Mouse (Mus musculus): ENCODE measurements at regions not wholly inside any gene's neighbourhood (a gene's known extent, or its start where the extent isn't known, plus 50 kb on each side); places are given as distances from the start of the nearest gene placed in this dataset.

DNA sequence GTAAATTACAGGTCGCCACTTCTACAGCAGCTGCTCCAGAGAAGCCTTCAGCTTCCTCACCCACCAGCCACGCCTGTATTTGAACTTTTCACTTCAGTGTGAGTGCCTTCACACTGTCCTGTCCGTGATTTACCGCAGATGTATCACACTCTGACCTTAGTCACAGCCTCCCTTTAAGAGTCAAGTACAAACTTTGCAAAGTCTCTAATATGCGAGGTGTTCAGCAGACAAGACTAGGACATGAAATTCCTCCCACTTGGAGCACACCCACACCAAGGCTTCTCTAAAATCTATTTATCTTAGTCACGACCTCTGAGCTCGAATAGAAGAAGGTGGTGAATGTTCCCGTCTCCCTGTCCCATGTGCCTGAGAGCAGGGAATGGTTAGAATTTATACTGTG lies 456.6 kb upstream of the Smim15 start:
- Histone ChIP-seq H3K4me2 (replicated peaks; ENCODE audit: low read depth, low read length) (no peak overlapping the region), H3K9ac (replicated peaks; ENCODE audit: low read depth, low read length) (no peak overlapping the region), H3K27ac (ENCODE audit: low read length) (no peak overlapping the region), H3K9me3 (ENCODE audit: control insufficient read depth, low read depth, low read length) (no peaks in the 10 kb centered on the region), H3K4me3 (ENCODE audit: low read depth, low read length) (no peak overlapping the region), H3K27me3 (ENCODE audit: control insufficient read depth, insufficient read depth, low read length) (no peaks in the 10 kb centered on the region), H3K36me3 (ENCODE audit: control insufficient read depth, insufficient read depth, low read length) (no peaks in the 10 kb centered on the region), H3K4me1 (ENCODE audit: control insufficient read depth, insufficient read depth, low read length) (peaks cover 3% of the 10 kb centered on the region; the same call in 1 of the 2 replicates)
- WGBS = 29% methylated on average over 8 of the region's 8 CpGs
- ATAC-seq (ENCODE audit: insufficient number of reproducible peaks, insufficient read depth, low FRiP score, low read depth) = no peak

DNA sequence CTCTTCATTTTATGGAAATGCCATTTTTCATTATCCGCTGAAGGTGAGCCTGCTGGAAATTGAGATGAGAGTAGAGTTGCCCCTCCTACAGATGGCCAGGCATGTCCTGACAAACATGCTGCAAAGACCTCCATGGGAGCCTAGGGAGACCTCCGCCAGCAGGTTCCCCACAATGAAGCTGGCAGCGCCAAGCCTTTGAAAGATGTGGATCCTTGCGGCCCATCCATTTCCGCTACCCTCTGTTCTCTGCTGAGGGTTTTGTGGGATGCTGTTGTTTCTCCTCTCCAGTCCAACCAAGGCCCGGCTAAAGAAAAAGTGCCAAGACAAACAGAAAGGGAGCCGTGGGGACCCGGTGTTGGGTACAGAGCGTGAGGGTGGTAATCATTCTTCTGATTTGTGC lies 458.3 kb upstream of the Smim15 start:
- ATAC-seq (ENCODE audit: insufficient number of reproducible peaks, insufficient read depth, low FRiP score, low read depth) = no peak
- Histone ChIP-seq H3K4me2 (replicated peaks; ENCODE audit: low read depth, low read length) (no peak overlapping the region), H3K9me3 (ENCODE audit: control insufficient read depth, low read depth, low read length) (no peaks in the 10 kb centered on the region), H3K4me1 (ENCODE audit: control insufficient read depth, insufficient read depth, low read length) (peaks cover 3% of the 10 kb centered on the region; the same call in 1 of the 2 replicates), H3K27me3 (ENCODE audit: control insufficient read depth, insufficient read depth, low read length) (no peaks in the 10 kb centered on the region), H3K9ac (replicated peaks; ENCODE audit: low read depth, low read length) (no peak overlapping the region), H3K27ac (ENCODE audit: low read length) (no peak overlapping the region), H3K36me3 (ENCODE audit: control insufficient read depth, insufficient read depth, low read length) (no peaks in the 10 kb centered on the region), H3K4me3 (ENCODE audit: low read depth, low read length) (no peak overlapping the region)
- WGBS = 78% methylated on average over 9 of the region's 9 CpGs

DNA sequence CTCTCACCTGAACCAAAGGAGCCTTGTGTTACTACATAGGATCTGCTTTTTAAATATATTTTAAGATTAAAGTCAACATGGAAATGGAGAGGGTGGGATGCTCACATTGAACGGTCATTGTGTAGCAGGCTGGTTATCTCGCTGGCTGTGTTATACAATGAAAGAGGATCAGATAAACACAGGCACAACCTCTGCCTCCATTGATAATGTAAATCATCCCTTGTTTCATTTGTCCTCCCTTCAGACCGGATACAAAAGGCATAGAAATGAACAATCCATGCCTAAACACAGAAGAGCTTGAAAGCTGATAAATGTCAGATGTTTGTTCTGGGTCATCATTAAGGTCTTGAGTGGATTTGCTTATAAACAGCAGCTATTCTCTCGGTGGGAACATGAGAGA lies 458.9 kb upstream of the Smim15 start:
- Histone ChIP-seq H3K4me2 (replicated peaks; ENCODE audit: low read depth, low read length) (no peak overlapping the region), H3K27me3 (ENCODE audit: control insufficient read depth, insufficient read depth, low read length) (no peaks in the 10 kb centered on the region), H3K4me1 (ENCODE audit: control insufficient read depth, insufficient read depth, low read length) (peaks cover 3% of the 10 kb centered on the region; the same call in 1 of the 2 replicates), H3K4me3 (ENCODE audit: low read depth, low read length) (no peak overlapping the region), H3K27ac (ENCODE audit: low read length) (no peak overlapping the region), H3K9ac (replicated peaks; ENCODE audit: low read depth, low read length) (no peak overlapping the region), H3K9me3 (ENCODE audit: control insufficient read depth, low read depth, low read length) (no peaks in the 10 kb centered on the region), H3K36me3 (ENCODE audit: control insufficient read depth, insufficient read depth, low read length) (no peaks in the 10 kb centered on the region)
- 15% methylated on average over 4 of the region's 4 CpGs for WGBS
- ATAC-seq (ENCODE audit: insufficient number of reproducible peaks, insufficient read depth, low FRiP score, low read depth) = no peak

DNA sequence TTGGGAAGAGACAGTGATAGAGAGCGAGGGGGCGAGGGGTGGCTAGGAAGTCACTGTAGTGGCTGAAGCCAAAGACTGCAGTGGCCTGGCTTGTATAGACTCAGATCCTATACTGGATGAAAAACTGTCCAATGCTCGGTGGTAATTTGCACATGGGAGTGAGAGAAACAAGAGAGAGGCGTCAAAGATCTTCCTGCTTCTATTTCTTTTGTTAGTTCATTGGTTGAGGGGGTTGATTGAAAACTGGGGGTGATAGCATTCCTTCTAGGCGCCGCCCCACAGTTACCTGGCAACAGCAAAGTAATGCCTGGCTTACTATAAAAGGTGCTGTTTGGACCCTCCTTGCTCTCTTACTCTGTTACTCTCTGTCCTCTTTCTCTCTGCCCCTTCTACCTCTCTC lies 465.3 kb upstream of the Smim15 start:
- no peaks in the 10 kb centered on the region for H3K9me3 ChIP-seq (ENCODE audit: control insufficient read depth, low read depth, low read length)
- H3K27ac ChIP-seq (ENCODE audit: low read length) = no peak overlapping the region
- H3K4me1 ChIP-seq (ENCODE audit: control insufficient read depth, insufficient read depth, low read length) = no peaks in the 10 kb centered on the region
- no peaks in the 10 kb centered on the region for H3K36me3 ChIP-seq (ENCODE audit: control insufficient read depth, insufficient read depth, low read length)
- no peaks in the 10 kb centered on the region for H3K27me3 ChIP-seq (ENCODE audit: control insufficient read depth, insufficient read depth, low read length)
- 89% methylated on average over 6 of the region's 6 CpGs for WGBS
- no peak overlapping the region for H3K9ac ChIP-seq (replicated peaks; ENCODE audit: low read depth, low read length)
- no peak overlapping the region for H3K4me3 ChIP-seq (ENCODE audit: low read depth, low read length)
- H3K4me2 ChIP-seq (replicated peaks; ENCODE audit: low read depth, low read length) = no peak overlapping the region
- no peak for ATAC-seq (ENCODE audit: insufficient number of reproducible peaks, insufficient read depth, low FRiP score, low read depth)

DNA sequence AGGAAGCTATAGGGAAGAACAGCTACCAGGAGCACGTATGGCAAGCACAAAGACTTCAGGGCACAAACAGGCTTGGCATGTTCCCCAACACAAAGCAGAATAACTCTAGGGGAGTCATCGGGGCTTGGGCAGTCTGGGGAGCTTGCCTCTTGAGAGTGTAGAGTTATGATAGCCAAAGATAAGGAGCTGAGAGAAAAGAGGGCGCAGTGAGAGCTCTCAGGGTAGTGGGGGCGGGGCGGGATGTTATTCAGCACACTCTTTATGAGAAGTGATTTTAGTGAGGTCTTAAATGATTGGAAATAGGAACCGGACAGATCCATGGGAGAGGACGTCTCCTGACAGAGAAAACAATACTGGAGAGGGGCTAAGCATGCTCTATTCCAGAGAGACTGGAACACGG lies 466.4 kb upstream of the Smim15 start:
- Histone ChIP-seq H3K36me3 (ENCODE audit: control insufficient read depth, insufficient read depth, low read length) (no peaks in the 10 kb centered on the region), H3K4me3 (ENCODE audit: low read depth, low read length) (no peak overlapping the region), H3K27ac (ENCODE audit: low read length) (no peak overlapping the region), H3K9ac (replicated peaks; ENCODE audit: low read depth, low read length) (no peak overlapping the region), H3K27me3 (ENCODE audit: control insufficient read depth, insufficient read depth, low read length) (no peaks in the 10 kb centered on the region), H3K9me3 (ENCODE audit: control insufficient read depth, low read depth, low read length) (no peaks in the 10 kb centered on the region), H3K4me1 (ENCODE audit: control insufficient read depth, insufficient read depth, low read length) (no peaks in the 10 kb centered on the region), H3K4me2 (replicated peaks; ENCODE audit: low read depth, low read length) (no peak overlapping the region)
- WGBS = 81% methylated on average over 8 of the region's 8 CpGs
- no peak for ATAC-seq (ENCODE audit: insufficient number of reproducible peaks, insufficient read depth, low FRiP score, low read depth)

DNA sequence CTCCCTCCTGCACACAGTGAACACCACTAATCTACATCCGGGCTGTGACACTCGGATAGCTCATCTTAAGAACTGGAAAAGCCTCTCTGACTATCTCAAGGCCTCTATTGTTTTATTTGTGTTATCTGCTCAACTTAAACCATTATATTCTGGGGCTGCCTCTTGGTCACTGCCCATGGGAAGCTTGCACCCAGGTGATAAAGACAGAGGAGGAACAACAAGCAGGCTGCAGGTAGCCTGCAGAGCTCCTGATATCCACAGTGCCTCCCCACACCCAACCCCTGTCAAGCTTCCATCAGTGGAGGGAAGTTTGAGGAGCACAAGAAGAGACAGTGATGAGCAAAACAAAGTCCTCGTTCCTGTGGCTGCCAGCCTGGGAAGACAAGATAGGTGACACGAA lies 467.0 kb upstream of the Smim15 start:
- Histone ChIP-seq H3K9me3 (ENCODE audit: control insufficient read depth, low read depth, low read length) (no peaks in the 10 kb centered on the region), H3K9ac (replicated peaks; ENCODE audit: low read depth, low read length) (no peak overlapping the region), H3K27ac (ENCODE audit: low read length) (no peak overlapping the region), H3K4me2 (replicated peaks; ENCODE audit: low read depth, low read length) (no peak overlapping the region), H3K36me3 (ENCODE audit: control insufficient read depth, insufficient read depth, low read length) (no peaks in the 10 kb centered on the region), H3K27me3 (ENCODE audit: control insufficient read depth, insufficient read depth, low read length) (no peaks in the 10 kb centered on the region), H3K4me3 (ENCODE audit: low read depth, low read length) (no peak overlapping the region), H3K4me1 (ENCODE audit: control insufficient read depth, insufficient read depth, low read length) (no peaks in the 10 kb centered on the region)
- no peak for ATAC-seq (ENCODE audit: insufficient number of reproducible peaks, insufficient read depth, low FRiP score, low read depth)
- 66% methylated on average over 4 of the region's 4 CpGs for WGBS

DNA sequence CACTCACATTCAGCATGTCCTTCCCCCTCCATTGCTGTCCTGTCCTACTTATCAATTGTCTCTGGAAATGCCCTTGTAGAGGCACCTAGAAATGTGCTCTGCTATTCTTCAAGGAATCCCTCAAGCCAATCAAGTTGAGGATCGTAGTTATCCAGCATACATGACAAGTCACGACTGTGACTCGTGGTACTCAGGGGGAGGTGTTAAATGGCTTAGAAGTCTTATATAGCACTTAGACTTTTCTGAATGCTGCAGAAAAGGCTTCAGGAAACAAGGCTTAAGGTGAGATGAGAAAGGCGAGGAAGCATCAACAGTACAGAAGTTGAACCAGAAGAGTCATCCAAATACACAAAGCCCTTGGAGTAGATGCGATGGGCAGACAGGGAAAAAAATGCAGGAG lies 467.5 kb upstream of the Smim15 start:
- H3K4me1 ChIP-seq (ENCODE audit: control insufficient read depth, insufficient read depth, low read length) = no peaks in the 10 kb centered on the region
- H3K9me3 ChIP-seq (ENCODE audit: control insufficient read depth, low read depth, low read length) = no peaks in the 10 kb centered on the region
- H3K4me2 ChIP-seq (replicated peaks; ENCODE audit: low read depth, low read length) = no peak overlapping the region
- WGBS = 88% methylated on average over 5 of the region's 5 CpGs
- no peak overlapping the region for H3K4me3 ChIP-seq (ENCODE audit: low read depth, low read length)
- no peaks in the 10 kb centered on the region for H3K36me3 ChIP-seq (ENCODE audit: control insufficient read depth, insufficient read depth, low read length)
- H3K27ac ChIP-seq (ENCODE audit: low read length) = no peak overlapping the region
- no peak overlapping the region for H3K9ac ChIP-seq (replicated peaks; ENCODE audit: low read depth, low read length)
- no peaks in the 10 kb centered on the region for H3K27me3 ChIP-seq (ENCODE audit: control insufficient read depth, insufficient read depth, low read length)
- ATAC-seq (ENCODE audit: insufficient number of reproducible peaks, insufficient read depth, low FRiP score, low read depth) = no peak

DNA sequence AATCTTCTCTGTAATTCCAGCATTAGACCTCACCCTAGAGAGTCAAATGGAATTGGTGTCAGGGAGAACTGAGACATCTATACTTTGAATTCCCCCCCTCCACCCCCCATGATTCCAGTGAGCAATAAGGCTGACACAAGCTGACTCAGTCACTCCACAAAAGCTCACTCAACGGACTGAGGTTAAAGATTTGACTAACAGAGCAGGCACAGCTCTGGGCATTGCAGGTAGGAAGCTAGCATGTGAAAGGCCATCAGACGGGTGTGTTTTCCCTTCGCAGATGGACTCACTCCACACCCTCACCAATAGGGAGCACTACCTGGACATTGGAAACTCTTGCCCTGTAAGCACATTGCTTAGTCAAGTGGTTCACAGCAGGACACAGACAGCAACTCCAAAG lies 469.2 kb upstream of the Smim15 start:
- Histone ChIP-seq H3K9me3 (ENCODE audit: control insufficient read depth, low read depth, low read length) (no peaks in the 10 kb centered on the region), H3K27me3 (ENCODE audit: control insufficient read depth, insufficient read depth, low read length) (no peaks in the 10 kb centered on the region), H3K9ac (replicated peaks; ENCODE audit: low read depth, low read length) (no peak overlapping the region), H3K27ac (ENCODE audit: low read length) (no peak overlapping the region), H3K4me2 (replicated peaks; ENCODE audit: low read depth, low read length) (no peak overlapping the region), H3K4me3 (ENCODE audit: low read depth, low read length) (no peak overlapping the region), H3K4me1 (ENCODE audit: control insufficient read depth, insufficient read depth, low read length) (no peaks in the 10 kb centered on the region), H3K36me3 (ENCODE audit: control insufficient read depth, insufficient read depth, low read length) (no peaks in the 10 kb centered on the region)
- WGBS = 73% methylated on average over 3 of the region's 3 CpGs
- no peak for ATAC-seq (ENCODE audit: insufficient number of reproducible peaks, insufficient read depth, low FRiP score, low read depth)

DNA sequence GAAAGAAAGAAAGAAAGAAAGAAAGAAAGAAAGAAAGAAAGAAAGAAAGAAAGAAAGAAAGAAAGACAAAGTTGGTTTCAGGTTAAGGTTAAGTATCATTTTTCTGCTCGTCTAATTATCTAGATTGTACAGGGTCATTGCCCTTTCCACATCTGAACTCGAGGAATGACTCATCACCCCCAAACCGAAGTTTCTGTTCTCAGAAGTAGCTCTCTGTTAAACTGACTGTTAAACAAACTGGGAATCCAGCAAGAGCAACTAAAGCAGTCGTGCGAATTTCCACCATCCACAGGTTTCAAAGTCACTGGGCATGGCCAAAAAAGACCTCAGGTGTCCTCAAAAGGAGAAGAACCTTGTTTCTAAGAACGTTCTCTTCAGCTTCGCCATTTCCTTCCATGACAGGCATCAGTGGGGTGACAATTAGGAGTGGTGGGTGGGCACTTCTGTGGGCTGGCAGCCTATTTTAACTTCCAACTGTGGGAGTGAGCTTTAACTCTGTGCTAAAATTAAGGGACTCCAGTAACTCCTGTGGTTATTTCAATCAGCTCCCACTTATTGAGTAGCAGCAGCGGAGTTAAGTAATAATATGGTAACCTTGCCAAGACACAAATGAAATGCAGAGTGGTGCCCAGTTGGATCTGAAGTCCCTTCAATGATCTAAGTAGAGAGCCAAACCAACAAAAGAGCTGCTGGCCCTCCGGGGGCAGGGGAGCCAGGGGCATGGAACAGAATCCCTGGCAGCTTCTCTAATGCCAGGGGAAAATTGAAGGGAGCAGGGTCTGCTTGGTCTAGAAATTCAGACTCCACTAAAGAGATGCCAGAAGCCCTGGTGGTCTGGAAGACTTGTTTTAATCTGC lies 470.5 kb upstream of the Smim15 start:
- WGBS = 78% methylated on average over 9 of the region's 9 CpGs
- no peaks in the 10 kb centered on the region for H3K9me3 ChIP-seq (ENCODE audit: control insufficient read depth, low read depth, low read length)
- H3K9ac ChIP-seq (replicated peaks; ENCODE audit: low read depth, low read length) = no peak overlapping the region

More for the DNA sequence above, 470.5 kb upstream of the Smim15 start:
- H3K36me3 ChIP-seq (ENCODE audit: control insufficient read depth, insufficient read depth, low read length) = no peaks in the 10 kb centered on the region
- H3K4me3 ChIP-seq (ENCODE audit: low read depth, low read length) = no peak overlapping the region
- no peaks in the 10 kb centered on the region for H3K4me1 ChIP-seq (ENCODE audit: control insufficient read depth, insufficient read depth, low read length)
- no peaks in the 10 kb centered on the region for H3K27me3 ChIP-seq (ENCODE audit: control insufficient read depth, insufficient read depth, low read length)
- H3K4me2 ChIP-seq (replicated peaks; ENCODE audit: low read depth, low read length) = no peak overlapping the region
- no peak for ATAC-seq (ENCODE audit: insufficient number of reproducible peaks, insufficient read depth, low FRiP score, low read depth)
- H3K27ac ChIP-seq (ENCODE audit: low read length) = no peak overlapping the region

Measured in stomach, embryonic 14.5 days (tissue).